ENCODE assay signal across 9 mouse cellular contexts in genomic region chr2:157723883-157724573, GRCm38 (mm10). TPM values are rescaled to one million over a fixed set of nuclear protein-coding genes. Genes with fewer than 3 reads are reported as not detected.
DNase-seq lines count a peak whose midpoint lies in the region; ATAC-seq lines count a peak whose summit lies in the region.
"Had no signal": no experiment of that assay in that cellular context is flagged by ENCODE, and none has a peak within 500 bp of the region (broad histone marks: within the 10 kb centered on the region; RNA-seq: fewer than 3 reads in every experiment).

No protein-coding gene starts in this region.

- peaks cover 22% of the 10 kb centered on the region for H3K4me1 ChIP-seq in kidney, embryonic 15.5 days
- H3K4me1 ChIP-seq in forebrain, embryonic 11.5 days (replicated peaks; ENCODE audit: control insufficient read depth, insufficient read depth, low read length) = 0 out of 2 replicates have a peak, but pooled peaks cover 3% of the 10 kb centered on the region
- peaks cover 24% of the 10 kb centered on the region for H3K4me1 ChIP-seq in limb, embryonic 10.5 days
- peaks cover 7% of the 10 kb centered on the region for H3K4me1 ChIP-seq in neural tube, embryonic 14.5 days (ENCODE audit: control insufficient read depth, insufficient read depth, low read length)

- H3K27ac ChIP-seq in kidney, embryonic 15.5 days = peak overlapping the region; percentile 54; the same call in 1 of the 2 replicates
- peak overlapping the region; percentile 62; the same call in 1 of the 2 replicates for H3K27ac ChIP-seq in forebrain, embryonic 11.5 days (ENCODE audit: low read depth, low read length)
- peak overlapping the region; percentile 53; the same call in 1 of the 2 replicates for H3K27ac ChIP-seq in limb, embryonic 10.5 days
- peak overlapping the region; percentile 78 for H3K27ac ChIP-seq in neural tube, embryonic 14.5 days (ENCODE audit: low read depth, low read length)

- no peaks in the 10 kb centered on the region for H3K36me3 ChIP-seq in kidney, embryonic 15.5 days
- no peaks in the 10 kb centered on the region for H3K36me3 ChIP-seq in forebrain, embryonic 11.5 days (ENCODE audit: control insufficient read depth, insufficient read depth, low read length)
- no peaks in the 10 kb centered on the region for H3K36me3 ChIP-seq in limb, embryonic 10.5 days
- no peaks in the 10 kb centered on the region for H3K36me3 ChIP-seq in neural tube, embryonic 14.5 days (ENCODE audit: control insufficient read depth, insufficient read depth, low read length)

- H3K27me3 ChIP-seq in kidney, embryonic 15.5 days = no peaks in the 10 kb centered on the region
- no peaks in the 10 kb centered on the region for H3K27me3 ChIP-seq in forebrain, embryonic 11.5 days (ENCODE audit: control insufficient read depth, insufficient read depth, low read length)
- no peaks in the 10 kb centered on the region for H3K27me3 ChIP-seq in limb, embryonic 10.5 days (ENCODE audit: low read depth, poor library complexity, severe bottlenecking)
- H3K27me3 ChIP-seq in neural tube, embryonic 14.5 days (ENCODE audit: control insufficient read depth, insufficient read depth, low read length) = no peaks in the 10 kb centered on the region

- ATAC-seq in kidney, embryonic 15.5 days (replicated peaks; ENCODE audit: low FRiP score) = 0 out of 2 replicates have a peak, but pooled peaks have one; percentile 70
- no peak for ATAC-seq in forebrain, embryonic 11.5 days (replicated peaks; ENCODE audit: low FRiP score)
- peak; percentile 68; the same call in 1 of the 2 replicates for ATAC-seq in neural tube, embryonic 14.5 days (ENCODE audit: low read depth)

- no peak overlapping the region for H3K9ac ChIP-seq in kidney, embryonic 15.5 days
- H3K9ac ChIP-seq in forebrain, embryonic 11.5 days (ENCODE audit: low read length) = no peak overlapping the region
- no peak overlapping the region for H3K9ac ChIP-seq in neural tube, embryonic 14.5 days (replicated peaks; ENCODE audit: low read depth, low read length)

- WGBS in kidney, embryonic 15.5 days = 39% methylated on average over 8 of the region's 8 CpGs
- WGBS in forebrain, embryonic 11.5 days = 60% methylated on average over 8 of the region's 8 CpGs
- 72% methylated on average over 8 of the region's 8 CpGs for WGBS in limb, embryonic 10.5 days
- WGBS in neural tube, embryonic 14.5 days = 31% methylated on average over 8 of the region's 8 CpGs

- DNase-seq in kidney, adult 18-20 months = no peak
- DNase-seq in forebrain, embryonic 11.5 days (ENCODE audit: low spot score) = no peak
- DNase-seq in limb, embryonic 10.5 days (ENCODE audit: low spot score) = no peak
- no peak for DNase-seq in heart, adult 18-20 months
- DNase-seq in liver = no peak
- no peak for DNase-seq in thymus, postnatal 25 days
- DNase-seq: gastrocnemius, postnatal 25 days had no signal

- no peak overlapping the region for H3K4me2 ChIP-seq in kidney, embryonic 15.5 days
- no peak overlapping the region for H3K4me2 ChIP-seq in forebrain, embryonic 11.5 days (ENCODE audit: low read depth, low read length, severe bottlenecking)
- no peak overlapping the region for H3K4me2 ChIP-seq in neural tube, embryonic 14.5 days (ENCODE audit: low read depth, low read length)

- no peak overlapping the region for H3K4me3 ChIP-seq in kidney, embryonic 15.5 days (replicated peaks)
- no peak overlapping the region for H3K4me3 ChIP-seq in forebrain, embryonic 11.5 days (ENCODE audit: low read depth, low read length)
- no peak overlapping the region for H3K4me3 ChIP-seq in limb, embryonic 10.5 days
- H3K4me3 ChIP-seq in neural tube, embryonic 14.5 days (ENCODE audit: low read depth, low read length) = no peak overlapping the region

- H3K9me3 ChIP-seq in kidney, embryonic 15.5 days (replicated peaks) = no peaks in the 10 kb centered on the region
- H3K9me3 ChIP-seq in forebrain, embryonic 11.5 days (ENCODE audit: control insufficient read depth, low read length) = no peaks in the 10 kb centered on the region
- no peaks in the 10 kb centered on the region for H3K9me3 ChIP-seq in limb, embryonic 10.5 days (replicated peaks)
- H3K9me3 ChIP-seq in neural tube, embryonic 14.5 days (ENCODE audit: control insufficient read depth, low read length) = no peaks in the 10 kb centered on the region

RNA-seq across cellular contexts. Expression of gene Ctnnbl1, which starts 13.2 kb away (rescaled TPM):
- polyA plus RNA-seq in kidney, embryonic 15.5 days (2015; fragmentation: Nextera tagmentation; extraction: Ambion mirVana) = 72.7 and 75.3 TPM in 2 replicates
- 98.3 and 110 TPM in 2 replicates for polyA plus RNA-seq in forebrain, embryonic 11.5 days (2014; fragmentation: Nextera tagmentation; extraction: Ambion mirVana)
- polyA plus RNA-seq in limb, embryonic 10.5 days (2016; fragmentation: Nextera tagmentation; extraction: Ambion mirVana) = 90.7 and 97.8 TPM in 2 replicates
- polyA plus RNA-seq in neural tube, embryonic 14.5 days (2014; fragmentation: Nextera tagmentation; extraction: Ambion mirVana) = 59.4 and 65.6 TPM in 2 replicates
- 10 to 100 TPM; 11.6 TPM for total RNA-seq in heart, adult 18-20 months (2021)
